In genomic region chr5:106264536-106264935, GRCm38 (mm10) we compare ENCODE assay signal across 17 mouse cellular contexts.
DNase-seq lines count a peak whose midpoint lies in the region; ATAC-seq and TF ChIP-seq lines count a peak whose summit lies in the region.
"Had no signal": no experiment of that assay in that cellular context is flagged by ENCODE, and none has a peak within 500 bp of the region (broad histone marks: within the 10 kb centered on the region; RNA-seq: fewer than 3 reads in every experiment).

No protein-coding gene starts in this region.

- no peak for ATAC-seq in hindbrain, postnatal 0 days
- no peak for ATAC-seq in hindbrain, embryonic 16.5 days
- no peak for ATAC-seq in midbrain, postnatal 0 days (ENCODE audit: low FRiP score)
- no peak for ATAC-seq in midbrain, embryonic 13.5 days
- ATAC-seq: forebrain, embryonic 16.5 days; intestine, embryonic 16.5 days had no signal

- 80% methylated on average over 2 of the region's 2 CpGs for WGBS in hindbrain, postnatal 0 days
- WGBS in hindbrain, embryonic 16.5 days = 76% methylated on average over 2 of the region's 2 CpGs
- WGBS in midbrain, postnatal 0 days = 71% methylated on average over 2 of the region's 2 CpGs
- 73% methylated on average over 2 of the region's 2 CpGs for WGBS in midbrain, embryonic 13.5 days

- H3K27ac ChIP-seq in hindbrain, postnatal 0 days = no peak overlapping the region
- no peak overlapping the region for H3K27ac ChIP-seq in hindbrain, embryonic 16.5 days (ENCODE audit: low read depth, low read length)
- H3K27ac ChIP-seq in midbrain, postnatal 0 days (ENCODE audit: low read depth, low read length) = no peak overlapping the region
- H3K27ac ChIP-seq in midbrain, embryonic 13.5 days = no peak overlapping the region
- H3K27ac ChIP-seq: embryonic facial prominence, embryonic 10.5 days; heart, embryonic 13.5 days; hindbrain, embryonic 12.5 days had no signal

- no peak for DNase-seq in hindbrain, postnatal 0 days (ENCODE audit: low spot score)
- DNase-seq in midbrain, postnatal 0 days (ENCODE audit: low spot score) = peak; percentile 14
- peak; percentile 15 for DNase-seq in ZHBTc4 (ENCODE audit: low read depth, low spot score)
- DNase-seq in heart, adult 11 months = no peak
- DNase-seq in heart, adult 8-10 months (ENCODE audit: low spot score) = no peak
- DNase-seq: adrenal gland, adult 8-10 months; adrenal gland, postnatal 36 days; cerebellum, adult 2 months; gastrocnemius, postnatal 14 days; heart, postnatal 36 days had no signal

- no peak overlapping the region for H3K9ac ChIP-seq in hindbrain, postnatal 0 days (replicated peaks; ENCODE audit: low read length)
- no peak overlapping the region for H3K9ac ChIP-seq in hindbrain, embryonic 16.5 days (ENCODE audit: low read depth, low read length)
- H3K9ac ChIP-seq in midbrain, postnatal 0 days (replicated peaks; ENCODE audit: low read length, poor library complexity, severe bottlenecking) = no peak overlapping the region
- H3K9ac ChIP-seq in midbrain, embryonic 13.5 days (replicated peaks) = no peak overlapping the region
- H3K9ac ChIP-seq: heart, embryonic 13.5 days; hindbrain, embryonic 12.5 days had no signal

- no peaks in the 10 kb centered on the region for H3K36me3 ChIP-seq in hindbrain, postnatal 0 days (ENCODE audit: insufficient read depth, low read length)
- H3K36me3 ChIP-seq in hindbrain, embryonic 16.5 days (ENCODE audit: control insufficient read depth, insufficient read depth, low read length) = no peaks in the 10 kb centered on the region
- no peaks in the 10 kb centered on the region for H3K36me3 ChIP-seq in midbrain, postnatal 0 days (ENCODE audit: insufficient read depth, low read length)
- H3K36me3 ChIP-seq in midbrain, embryonic 13.5 days = no peaks in the 10 kb centered on the region
- H3K36me3 ChIP-seq: embryonic facial prominence, embryonic 10.5 days; heart, embryonic 13.5 days; hindbrain, embryonic 12.5 days had no signal

- H3K27me3 ChIP-seq in hindbrain, postnatal 0 days (ENCODE audit: insufficient read depth, low read length) = no peaks in the 10 kb centered on the region
- H3K27me3 ChIP-seq in hindbrain, embryonic 16.5 days (replicated peaks; ENCODE audit: control insufficient read depth, insufficient read depth, low read length) = no peaks in the 10 kb centered on the region
- H3K27me3 ChIP-seq in midbrain, postnatal 0 days (ENCODE audit: insufficient read depth, low read length) = no peaks in the 10 kb centered on the region
- no peaks in the 10 kb centered on the region for H3K27me3 ChIP-seq in midbrain, embryonic 13.5 days
- H3K27me3 ChIP-seq: heart, embryonic 13.5 days; hindbrain, embryonic 12.5 days had no signal

- H3K4me1 ChIP-seq in hindbrain, postnatal 0 days (ENCODE audit: insufficient read depth, low read length) = no peaks in the 10 kb centered on the region
- H3K4me1 ChIP-seq in hindbrain, embryonic 16.5 days (ENCODE audit: control insufficient read depth, insufficient read depth, low read depth, low read length) = no peaks in the 10 kb centered on the region
- no peaks in the 10 kb centered on the region for H3K4me1 ChIP-seq in midbrain, postnatal 0 days (ENCODE audit: insufficient read depth, low read length)
- H3K4me1 ChIP-seq in midbrain, embryonic 13.5 days (replicated peaks) = no peaks in the 10 kb centered on the region
- H3K4me1 ChIP-seq: heart, embryonic 13.5 days had no signal

- H3K4me3 ChIP-seq in hindbrain, postnatal 0 days (ENCODE audit: low read length) = no peak overlapping the region
- no peak overlapping the region for H3K4me3 ChIP-seq in hindbrain, embryonic 16.5 days (ENCODE audit: low read length)
- no peak overlapping the region for H3K4me3 ChIP-seq in midbrain, postnatal 0 days (ENCODE audit: low read depth, low read length)
- no peak overlapping the region for H3K4me3 ChIP-seq in midbrain, embryonic 13.5 days (replicated peaks)
- H3K4me3 ChIP-seq: embryonic facial prominence, embryonic 10.5 days; heart, embryonic 13.5 days; hindbrain, embryonic 12.5 days had no signal

- no peaks in the 10 kb centered on the region for H3K9me3 ChIP-seq in hindbrain, postnatal 0 days (ENCODE audit: low read length)
- H3K9me3 ChIP-seq in hindbrain, embryonic 16.5 days (ENCODE audit: control insufficient read depth, low read length) = no peaks in the 10 kb centered on the region
- H3K9me3 ChIP-seq in midbrain, postnatal 0 days (ENCODE audit: low read length) = no peaks in the 10 kb centered on the region
- no peaks in the 10 kb centered on the region for H3K9me3 ChIP-seq in midbrain, embryonic 13.5 days
- H3K9me3 ChIP-seq: embryonic facial prominence, embryonic 10.5 days; heart, embryonic 13.5 days; hindbrain, embryonic 12.5 days had no signal

- peak; percentile 40; the same call in 1 of the 2 replicates for TF ChIP-seq CTCF in hindbrain, postnatal 0 days (IDR thresholded peaks at IDR 0.05; ENCODE audit: low read depth)
- no peak for TF ChIP-seq CTCF in midbrain, postnatal 0 days (IDR thresholded peaks at IDR 0.05)

- H3K4me2 ChIP-seq in hindbrain, postnatal 0 days (ENCODE audit: low read depth, low read length) = no peak overlapping the region
- no peak overlapping the region for H3K4me2 ChIP-seq in hindbrain, embryonic 16.5 days (ENCODE audit: low read length)
- no peak overlapping the region for H3K4me2 ChIP-seq in midbrain, postnatal 0 days (ENCODE audit: low read depth, low read length, poor library complexity, severe bottlenecking)
- H3K4me2 ChIP-seq in midbrain, embryonic 13.5 days (replicated peaks) = no peak overlapping the region
- H3K4me2 ChIP-seq: heart, embryonic 13.5 days; hindbrain, embryonic 12.5 days had no signal

Comparison
In these comparisons a context has a peak if more than half of its experiments do, and no peak if none do; other contexts are left out.
1. DNase-seq: peak in midbrain, postnatal 0 days (single experiment) and ZHBTc4 (single experiment); none in hindbrain, postnatal 0 days (single experiment), heart, adult 11 months (single experiment) and heart, adult 8-10 months (single experiment).